ENCODE assay signal across 8 mouse cellular contexts in genomic region chr15:78204053-78204847, GRCm38 (mm10). TPM values are rescaled to one million over a fixed set of nuclear protein-coding genes. Genes with fewer than 3 reads are reported as not detected.
DNase-seq lines count a peak whose midpoint lies in the region; ATAC-seq and TF ChIP-seq lines count a peak whose summit lies in the region.

No protein-coding gene starts in this region.

- peak; percentile 32; the same call in 1 of the 2 replicates for TF ChIP-seq CTCF in thymus, adult 2 months (IDR thresholded peaks at IDR 0.05; ENCODE audit: borderline replicate concordance, control insufficient read depth, extremely low read depth, insufficient read depth, low read length, poor library complexity)
- peak; percentile 40; the same call in 1 of the 2 replicates for TF ChIP-seq CTCF in intestine, postnatal 0 days (IDR thresholded peaks at IDR 0.05; ENCODE audit: low read depth)

- peak; percentile 17 for DNase-seq in thymus, adult 2 months
- DNase-seq in thymus, adult 18-20 months: no peak
- peak; percentile 42 to 72 for DNase-seq in cerebellum, adult 18-20 months
- peak; percentile 76 for DNase-seq in forebrain, embryonic 14.5 days (ENCODE audit: low spot score)
- peak; percentile 29 to 36 for DNase-seq in right cerebral cortex, adult 2 months (ENCODE audit: low spot score in 2 of 2)
- DNase-seq in urinary bladder, adult 2 months (ENCODE audit: low spot score): no peak

- no peaks in the 10 kb centered on the region for H3K4me1 ChIP-seq in thymus, adult 2 months (replicated peaks; ENCODE audit: control insufficient read depth, insufficient read depth, low read length)
- H3K4me1 ChIP-seq in forebrain, embryonic 14.5 days (ENCODE audit: control insufficient read depth, insufficient read depth, low read length): peaks cover 8% of the 10 kb centered on the region; the same call in 1 of the 2 replicates
- no peaks in the 10 kb centered on the region for H3K4me1 ChIP-seq in intestine, postnatal 0 days (replicated peaks; ENCODE audit: control insufficient read depth, insufficient read depth, low read length)
- no peaks in the 10 kb centered on the region for H3K4me1 ChIP-seq in liver, embryonic 12.5 days

- peak; percentile 87 for ATAC-seq in forebrain, embryonic 14.5 days
- ATAC-seq in intestine, postnatal 0 days: no peak
- no peak for ATAC-seq in liver, embryonic 12.5 days

- no peak overlapping the region for H3K4me3 ChIP-seq in thymus, adult 2 months (ENCODE audit: control insufficient read depth, insufficient read depth, low read length)
- peak overlapping the region; percentile 21 for H3K4me3 ChIP-seq in forebrain, embryonic 14.5 days (ENCODE audit: low read depth, low read length)
- H3K4me3 ChIP-seq in intestine, postnatal 0 days (ENCODE audit: low read depth, low read length): no peak overlapping the region
- no peak overlapping the region for H3K4me3 ChIP-seq in liver, embryonic 12.5 days

- TF ChIP-seq POLR2A in thymus, adult 2 months (IDR thresholded peaks at IDR 0.05; ENCODE audit: control insufficient read depth, extremely low read depth, insufficient read depth, low read length, poor library complexity): no peak

- H3K27me3 ChIP-seq in thymus, adult 2 months (ENCODE audit: control insufficient read depth, insufficient read depth, low read length): peaks cover 2% of the 10 kb centered on the region; the same call in 1 of the 2 replicates
- peaks cover 23% of the 10 kb centered on the region for H3K27me3 ChIP-seq in forebrain, embryonic 14.5 days (replicated peaks; ENCODE audit: control insufficient read depth, insufficient read depth, low read length)
- H3K27me3 ChIP-seq in intestine, postnatal 0 days (replicated peaks; ENCODE audit: control insufficient read depth, insufficient read depth, low read length): peaks cover 27% of the 10 kb centered on the region
- H3K27me3 ChIP-seq in liver, embryonic 12.5 days (replicated peaks): peaks cover 70% of the 10 kb centered on the region

- peak overlapping the region; percentile 47; the same call in 1 of the 2 replicates for H3K9ac ChIP-seq in forebrain, embryonic 14.5 days (ENCODE audit: low read length)
- H3K9ac ChIP-seq in intestine, postnatal 0 days (ENCODE audit: low read depth, low read length): no peak overlapping the region
- no peak overlapping the region for H3K9ac ChIP-seq in liver, embryonic 12.5 days

- H3K27ac ChIP-seq in thymus, adult 2 months (ENCODE audit: control insufficient read depth, insufficient read depth, low read length): no peak overlapping the region
- H3K27ac ChIP-seq in forebrain, embryonic 14.5 days (ENCODE audit: low read depth, low read length): no peak overlapping the region
- no peak overlapping the region for H3K27ac ChIP-seq in intestine, postnatal 0 days (ENCODE audit: low read depth, low read length)
- H3K27ac ChIP-seq in liver, embryonic 12.5 days: no peak overlapping the region

- no peaks in the 10 kb centered on the region for H3K9me3 ChIP-seq in forebrain, embryonic 14.5 days (replicated peaks; ENCODE audit: control insufficient read depth, low read length)
- H3K9me3 ChIP-seq in intestine, postnatal 0 days (ENCODE audit: control insufficient read depth): no peaks in the 10 kb centered on the region
- H3K9me3 ChIP-seq in liver, embryonic 12.5 days (replicated peaks): no peaks in the 10 kb centered on the region

- 6% methylated on average over 41 of the region's 41 CpGs for WGBS in thymus, adult 2 months
- WGBS in forebrain, embryonic 14.5 days: under 1% methylated on average over 41 of the region's 41 CpGs
- WGBS in intestine, postnatal 0 days: 2% methylated on average over 41 of the region's 41 CpGs
- WGBS in liver, embryonic 12.5 days (ENCODE audit: insufficient replicate concordance): 5% methylated on average over 41 of the region's 41 CpGs

- no peaks in the 10 kb centered on the region for H3K36me3 ChIP-seq in thymus, adult 2 months (ENCODE audit: control insufficient read depth, insufficient read depth, low read length)
- H3K36me3 ChIP-seq in forebrain, embryonic 14.5 days (ENCODE audit: control insufficient read depth, insufficient read depth, low read length): no peaks in the 10 kb centered on the region
- H3K36me3 ChIP-seq in intestine, postnatal 0 days (ENCODE audit: control insufficient read depth, insufficient read depth): no peaks in the 10 kb centered on the region
- no peaks in the 10 kb centered on the region for H3K36me3 ChIP-seq in liver, embryonic 12.5 days

- H3K4me2 ChIP-seq in forebrain, embryonic 14.5 days (ENCODE audit: low read length): peak overlapping the region; percentile 65
- peak overlapping the region; percentile 33 for H3K4me2 ChIP-seq in intestine, postnatal 0 days (replicated peaks; ENCODE audit: low read depth)
- peak overlapping the region; percentile 40 for H3K4me2 ChIP-seq in liver, embryonic 12.5 days

RNA-seq across cellular contexts. Expression of gene Pvalb, which starts 1.9 kb away (rescaled TPM):
- polyA plus RNA-seq in thymus, adult 2 months (2012; rRNA removed): 0.37 and 0.71 TPM in 2 replicates
- 0.19 and 1.3 TPM in 2 replicates for polyA plus RNA-seq in forebrain, embryonic 14.5 days (2014; fragmentation: Nextera tagmentation; extraction: Ambion mirVana)
- polyA plus RNA-seq in intestine, postnatal 0 days (2015; fragmentation: Nextera tagmentation; extraction: Ambion mirVana): not detected in 2 replicates
- polyA plus RNA-seq in liver, embryonic 12.5 days (2016; fragmentation: Nextera tagmentation; extraction: Ambion mirVana): not detected in 2 replicates
- 0.07 TPM in 1 of 2 replicates, not detected in the other for polyA plus RNA-seq in urinary bladder, adult 2 months (2012; rRNA removed)

RNA-seq across cellular contexts. Expression of gene Ift27, which starts 30.3 kb away (rescaled TPM):
- 63.3 and 97.2 TPM in 2 replicates for polyA plus RNA-seq in thymus, adult 2 months (2012; rRNA removed)
- 137 and 165 TPM in 2 replicates for polyA plus RNA-seq in forebrain, embryonic 14.5 days (2014; fragmentation: Nextera tagmentation; extraction: Ambion mirVana)
- polyA plus RNA-seq in intestine, postnatal 0 days (2015; fragmentation: Nextera tagmentation; extraction: Ambion mirVana): 29.0 and 31.8 TPM in 2 replicates
- 45.1 and 46.9 TPM in 2 replicates for polyA plus RNA-seq in liver, embryonic 12.5 days (2016; fragmentation: Nextera tagmentation; extraction: Ambion mirVana)
- polyA plus RNA-seq in urinary bladder, adult 2 months (2012; rRNA removed): 32.3 and 33.5 TPM in 2 replicates

RNA-seq across cellular contexts. Expression of gene Ncf4, which starts 40.4 kb away (rescaled TPM):
- polyA plus RNA-seq in thymus, adult 2 months (2012; rRNA removed): 17.6 and 27.9 TPM in 2 replicates
- polyA plus RNA-seq in forebrain, embryonic 14.5 days (2014; fragmentation: Nextera tagmentation; extraction: Ambion mirVana): 1.1 TPM in 2 replicates
- 2.5 and 2.8 TPM in 2 replicates for polyA plus RNA-seq in intestine, postnatal 0 days (2015; fragmentation: Nextera tagmentation; extraction: Ambion mirVana)
- polyA plus RNA-seq in liver, embryonic 12.5 days (2016; fragmentation: Nextera tagmentation; extraction: Ambion mirVana): 31.4 and 37.5 TPM in 2 replicates
- polyA plus RNA-seq in urinary bladder, adult 2 months (2012; rRNA removed): 14.7 and 24.4 TPM in 2 replicates

Comparison
In these comparisons a context has a peak if more than half of its experiments do, and no peak if none do; other contexts are left out.
1. DNase-seq: peak in thymus, adult 2 months (single experiment), cerebellum, adult 18-20 months (2 of 2), forebrain, embryonic 14.5 days (single experiment) and right cerebral cortex, adult 2 months (2 of 2); none in thymus, adult 18-20 months (0 of 2) and urinary bladder, adult 2 months (single experiment).
2. Peak in every context shown above with its lines, with median percentiles within 50 percentile points of each other: H3K4me2 ChIP-seq.